ENCODE assay signal across 11 mouse cellular contexts in genomic region chr6:134261904-134262303, GRCm38 (mm10).
DNase-seq lines count a peak whose midpoint lies in the region; ATAC-seq lines count a peak whose summit lies in the region.
"Had no signal": no experiment of that assay in that cellular context is flagged by ENCODE, and none has a peak within 500 bp of the region (broad histone marks: within the 10 kb centered on the region; RNA-seq: fewer than 3 reads in every experiment).

No protein-coding gene starts in this region.

- peak; percentile 13 for ATAC-seq in frontal cortex, adult (ENCODE audit: low TSS enrichment)
- no peak for ATAC-seq in cerebellum, adult (ENCODE audit: insufficient number of reproducible peaks, low FRiP score, low TSS enrichment)
- ATAC-seq: inflammation-experienced regulatory T-cells, adult 6 months had no signal

- DNase-seq in frontal cortex, adult 2 months (ENCODE audit: extremely low spot score in 1 of 2, low spot score in 1 of 2): no peak
- peak; percentile 29 for DNase-seq in 3T3-L1 (ENCODE audit: low read depth, low spot score)
- peak; percentile 42 to 54 for DNase-seq in heart, adult 9 months (ENCODE audit: low spot score in 2 of 2)
- peak; percentile 44 for DNase-seq in lung, postnatal 36 days
- DNase-seq in embryo, embryonic 10 days (ENCODE audit: low spot score): no peak
- no peak for DNase-seq in urinary bladder, adult 18-20 months (ENCODE audit: low spot score in 2 of 2)
- DNase-seq: layer of hippocampus, postnatal 36 days; right cerebral cortex, postnatal 25 days had no signal

Comparison
In these comparisons a context has a peak if more than half of its experiments do, and no peak if none do; other contexts are left out.
1. DNase-seq: peak in 3T3-L1 (single experiment), heart, adult 9 months (2 of 2) and lung, postnatal 36 days (single experiment); none in frontal cortex, adult 2 months (0 of 2), embryo, embryonic 10 days (single experiment) and urinary bladder, adult 18-20 months (0 of 2).